10 mouse cellular contexts compared by ENCODE assay signal in genomic region chr7:27249146-27249545, GRCm38 (mm10). TPM values are rescaled to one million over a fixed set of nuclear protein-coding genes. Genes with fewer than 3 reads are reported as not detected.
DNase-seq lines count a peak whose midpoint lies in the region; ATAC-seq and TF ChIP-seq lines count a peak whose summit lies in the region.
"Had no signal": no experiment of that assay in that cellular context is flagged by ENCODE, and none has a peak within 500 bp of the region (broad histone marks: within the 10 kb centered on the region; RNA-seq: fewer than 3 reads in every experiment).

No protein-coding gene starts in this region.

- H3K27ac ChIP-seq in kidney, embryonic 14.5 days (ENCODE audit: low read depth, low read length), result no peak overlapping the region
- H3K27ac ChIP-seq in MEL (ENCODE audit: control insufficient read depth, low read depth, low read length), result no peak overlapping the region
- no peak overlapping the region for H3K27ac ChIP-seq in liver, embryonic 14.5 days
- H3K27ac ChIP-seq: forebrain, embryonic 10.5 days; intestine, embryonic 15.5 days had no signal

- H3K9me3 ChIP-seq in kidney, embryonic 14.5 days (ENCODE audit: control insufficient read depth, low read length), result no peaks in the 10 kb centered on the region
- no peaks in the 10 kb centered on the region for H3K9me3 ChIP-seq in MEL (replicated peaks; ENCODE audit: insufficient read depth, low read length)
- H3K9me3 ChIP-seq in liver, embryonic 14.5 days (ENCODE audit: control insufficient read depth, low read length), result no peaks in the 10 kb centered on the region
- H3K9me3 ChIP-seq: forebrain, embryonic 10.5 days; intestine, embryonic 15.5 days had no signal

- ATAC-seq in CD4-positive, CD25-positive, alpha-beta regulatory T cell, adult 4 months, result no peak
- no peak for ATAC-seq in kidney, embryonic 14.5 days (ENCODE audit: low FRiP score, low TSS enrichment)
- ATAC-seq in liver, embryonic 14.5 days (ENCODE audit: insufficient read depth), result no peak
- ATAC-seq in frontal cortex, adult (ENCODE audit: low TSS enrichment), result no peak
- ATAC-seq: intestine, embryonic 15.5 days had no signal

- TF ChIP-seq RAD21 in MEL (IDR thresholded peaks at IDR 0.05; ENCODE audit: low read depth, low read length), result peak; percentile 38

- peaks cover 17% of the 10 kb centered on the region for H3K36me3 ChIP-seq in kidney, embryonic 14.5 days (ENCODE audit: control insufficient read depth, insufficient read depth, low read length)
- H3K36me3 ChIP-seq in MEL (ENCODE audit: control insufficient read depth in 1 of 2, insufficient read depth in 2 of 2, low read length in 2 of 2), result peaks cover 0 to 9% of the 10 kb centered on the region in 2 experiments; a peak in 2 of 4 replicates
- H3K36me3 ChIP-seq in liver, embryonic 14.5 days (replicated peaks; ENCODE audit: control insufficient read depth, insufficient read depth, low read depth), result no peaks in the 10 kb centered on the region

- H3K4me3 ChIP-seq in kidney, embryonic 14.5 days (ENCODE audit: low read length), result no peak overlapping the region
- no peak overlapping the region for H3K4me3 ChIP-seq in MEL (ENCODE audit: control insufficient read depth in 1 of 2, insufficient read depth in 1 of 2, low read depth in 2 of 2, low read length in 2 of 2)
- no peak overlapping the region for H3K4me3 ChIP-seq in liver, embryonic 14.5 days (ENCODE audit: insufficient read depth in 1 of 2, low read depth in 2 of 2, low read length in 2 of 2)
- H3K4me3 ChIP-seq: forebrain, embryonic 10.5 days; intestine, embryonic 15.5 days had no signal

- no peaks in the 10 kb centered on the region for H3K79me2 ChIP-seq in MEL (ENCODE audit: control insufficient read depth, insufficient read depth, low read length, poor library complexity)

- H3K27me3 ChIP-seq in kidney, embryonic 14.5 days (ENCODE audit: control insufficient read depth, insufficient read depth, low read length), result no peaks in the 10 kb centered on the region
- H3K27me3 ChIP-seq in MEL (ENCODE audit: control insufficient read depth in 1 of 2, insufficient read depth in 2 of 2, low read length in 2 of 2), result no peaks in the 10 kb centered on the region
- H3K27me3 ChIP-seq in liver, embryonic 14.5 days (ENCODE audit: control insufficient read depth, insufficient read depth, low read length), result no peaks in the 10 kb centered on the region
- H3K27me3 ChIP-seq: intestine, embryonic 15.5 days had no signal

- H3K4me2 ChIP-seq in kidney, embryonic 14.5 days (replicated peaks; ENCODE audit: low read depth, low read length), result no peak overlapping the region
- H3K4me2 ChIP-seq in liver, embryonic 14.5 days (ENCODE audit: low read depth), result no peak overlapping the region
- H3K4me2 ChIP-seq: intestine, embryonic 15.5 days had no signal

- intact Hi-C loops in heart, postnatal 10 days (cut with DNase I), result no loop called here

- H3K9ac ChIP-seq in kidney, embryonic 14.5 days (ENCODE audit: low read depth, low read length), result no peak overlapping the region
- no peak overlapping the region for H3K9ac ChIP-seq in MEL (ENCODE audit: control insufficient read depth, low read depth, low read length, poor library complexity, severe bottlenecking)
- no peak overlapping the region for H3K9ac ChIP-seq in liver, embryonic 14.5 days (replicated peaks)
- H3K9ac ChIP-seq: intestine, embryonic 15.5 days had no signal

- no peak for TF ChIP-seq EP300 in MEL (IDR thresholded peaks at IDR 0.05; ENCODE audit: low read depth in 1 of 2, low read length in 2 of 2)
- TF ChIP-seq EP300 in liver, embryonic 14.5 days (IDR thresholded peaks at IDR 0.05; ENCODE audit: low read depth), result no peak

- no peak for TF ChIP-seq POLR2A in MEL (IDR thresholded peaks at IDR 0.05; ENCODE audit: control insufficient read depth in 1 of 2, insufficient read depth in 1 of 2, low read depth in 1 of 2, low read length in 2 of 2, poor library complexity in 1 of 2)

- no peaks in the 10 kb centered on the region for H3K4me1 ChIP-seq in kidney, embryonic 14.5 days (ENCODE audit: control insufficient read depth, insufficient read depth, low read length)
- peaks cover 2 to 11% of the 10 kb centered on the region in 2 experiments for H3K4me1 ChIP-seq in MEL (ENCODE audit: control insufficient read depth in 1 of 2, insufficient read depth in 2 of 2, low read length in 2 of 2)
- H3K4me1 ChIP-seq in liver, embryonic 14.5 days (replicated peaks; ENCODE audit: control insufficient read depth in 2 of 2, insufficient read depth in 2 of 2, low read length in 1 of 2), result peaks cover 2 to 3% of the 10 kb centered on the region in 2 experiments; a peak in 2 of 4 replicates
- H3K4me1 ChIP-seq: forebrain, embryonic 10.5 days; intestine, embryonic 15.5 days had no signal

- 98% methylated on average over 2 of the region's 2 CpGs for WGBS in kidney, embryonic 14.5 days
- WGBS in liver, embryonic 14.5 days (ENCODE audit: insufficient replicate concordance), result 70% methylated on average over 2 of the region's 2 CpGs

- TF ChIP-seq CTCF in MEL (IDR thresholded peaks at IDR 0.05 in 2 of 3, conservative IDR thresholded peaks at IDR 0.05 in 1 of 3; ENCODE audit: control insufficient read depth in 1 of 3, insufficient read depth in 1 of 3, low read depth in 2 of 3, low read length in 3 of 3, poor library complexity in 1 of 3, severe bottlenecking in 1 of 3), result peak; percentile 38 to 60 (median 42)
- peak; percentile 68 for TF ChIP-seq CTCF in liver, embryonic 14.5 days (IDR thresholded peaks at IDR 0.05; ENCODE audit: low read depth)

- DNase-seq in CD4-positive, CD25-positive, alpha-beta regulatory T cell, adult 2 months (ENCODE audit: low read depth, low spot score), result peak; percentile 54
- peak; percentile 33 for DNase-seq in kidney, postnatal 14 days
- DNase-seq in MEL (ENCODE audit: low read depth, low spot score), result peak; percentile 73
- no peak for DNase-seq in liver, embryonic 14.5 days (ENCODE audit: low read depth in 3 of 3, low spot score in 3 of 3)
- DNase-seq in heart, postnatal 10 days, result no peak

TF ChIP-seq in MEL, 35 proteins besides CTCF, POLR2A, EP300 and RAD21:
- TF ChIP-seq ZC3H11A (IDR thresholded peaks at IDR 0.05; ENCODE audit: low read depth, low read length) (peak; percentile 23; the same call in 1 of the 2 replicates), POLR2AphosphoS2 (IDR thresholded peaks at IDR 0.05; ENCODE audit: low read length) (no peak), SMC3 (IDR thresholded peaks at IDR 0.05; ENCODE audit: low read depth, low read length) (peak; percentile 58)
TF ChIP-seq in MEL: peak in this region for 2.

RNA-seq across cellular contexts. Expression of gene Numbl, which starts 9.1 kb away (rescaled TPM):
- under 1 TPM; 0.11 to 0.25 TPM for polyA plus RNA-seq in CD4-positive, CD25-positive, alpha-beta regulatory T cell, adult 4 months (2017; shearing (Covaris generic))
- polyA plus RNA-seq in kidney, embryonic 14.5 days (2014; fragmentation: Nextera tagmentation; extraction: Ambion mirVana), result 9.1 and 10.8 TPM in 2 replicates
- total RNA-seq in MEL (2012; rRNA removed), result 2.2 and 3.6 TPM in 2 replicates
- 10 to 100 TPM in 1 of 2 experiments, not detected in 1; 10.6 TPM for polyA plus RNA-seq in MEL (2012; ENCODE audit: insufficient read depth in 1 of 2, insufficient read length in 2 of 2, low read depth in 1 of 2, low replicate concordance in 2 of 2, missing spikeins in 1 of 2)
- polyA plus RNA-seq in liver, embryonic 14.5 days (2012; rRNA removed), result 1.9 and 2.1 TPM in 2 replicates
- 0.72 and 0.83 TPM in 2 replicates for polyA plus RNA-seq in liver, embryonic 14.5 days (2014; fragmentation: Nextera tagmentation; extraction: Ambion mirVana)
- total RNA-seq in heart, postnatal 10 days (2021), result 10 to 100 TPM; 10.7 to 13.8 TPM

RNA-seq across cellular contexts. Expression of gene Coq8b, which starts 16.3 kb away (rescaled TPM):
- 10 to 100 TPM in 1 of 2 experiments, 1 to 10 TPM in 1; 8.7 to 10.8 TPM for polyA plus RNA-seq in CD4-positive, CD25-positive, alpha-beta regulatory T cell, adult 4 months (2017; shearing (Covaris generic))
- 15.9 and 17.1 TPM in 2 replicates for polyA plus RNA-seq in kidney, embryonic 14.5 days (2014; fragmentation: Nextera tagmentation; extraction: Ambion mirVana)
- 12.5 and 13.8 TPM in 2 replicates for total RNA-seq in MEL (2012; rRNA removed)
- 10 to 100 TPM in 1 of 2 experiments, not detected in 1; 22.7 TPM for polyA plus RNA-seq in MEL (2012; ENCODE audit: insufficient read depth in 1 of 2, insufficient read length in 2 of 2, low read depth in 1 of 2, low replicate concordance in 2 of 2, missing spikeins in 1 of 2)
- 9.3 and 12.4 TPM in 2 replicates for polyA plus RNA-seq in liver, embryonic 14.5 days (2012; rRNA removed)
- polyA plus RNA-seq in liver, embryonic 14.5 days (2014; fragmentation: Nextera tagmentation; extraction: Ambion mirVana), result 17.7 and 19.8 TPM in 2 replicates
- total RNA-seq in heart, postnatal 10 days (2021), result 10 to 100 TPM; 12.8 TPM

RNA-seq across cellular contexts. Expression of gene Itpkc, which starts 20.7 kb away (rescaled TPM):
- 1 to 10 TPM; 1.9 to 2.5 TPM for polyA plus RNA-seq in CD4-positive, CD25-positive, alpha-beta regulatory T cell, adult 4 months (2017; shearing (Covaris generic))
- polyA plus RNA-seq in kidney, embryonic 14.5 days (2014; fragmentation: Nextera tagmentation; extraction: Ambion mirVana), result 4.2 and 5.2 TPM in 2 replicates
- total RNA-seq in MEL (2012; rRNA removed), result 5.1 and 6.8 TPM in 2 replicates
- polyA plus RNA-seq in MEL (2012; ENCODE audit: insufficient read depth in 1 of 2, insufficient read length in 2 of 2, low read depth in 1 of 2, low replicate concordance in 2 of 2, missing spikeins in 1 of 2), result 1 to 10 TPM in 1 of 2 experiments, not detected in 1; 6.3 TPM
- 2.0 and 2.3 TPM in 2 replicates for polyA plus RNA-seq in liver, embryonic 14.5 days (2012; rRNA removed)
- polyA plus RNA-seq in liver, embryonic 14.5 days (2014; fragmentation: Nextera tagmentation; extraction: Ambion mirVana), result 1.3 and 1.5 TPM in 2 replicates
- 1 to 10 TPM; 4.2 to 4.5 TPM for total RNA-seq in heart, postnatal 10 days (2021)

RNA-seq across cellular contexts. Expression of gene Snrpa, which starts 53.1 kb away (rescaled TPM):
- polyA plus RNA-seq in CD4-positive, CD25-positive, alpha-beta regulatory T cell, adult 4 months (2017; shearing (Covaris generic)), result 10 to 100 TPM; 60.9 to 76.3 TPM
- 322 and 327 TPM in 2 replicates for polyA plus RNA-seq in kidney, embryonic 14.5 days (2014; fragmentation: Nextera tagmentation; extraction: Ambion mirVana)
- total RNA-seq in MEL (2012; rRNA removed), result 128 and 139 TPM in 2 replicates
- 100 to 1,000 TPM in 1 of 2 experiments, not detected in 1; 310 TPM for polyA plus RNA-seq in MEL (2012; ENCODE audit: insufficient read depth in 1 of 2, insufficient read length in 2 of 2, low read depth in 1 of 2, low replicate concordance in 2 of 2, missing spikeins in 1 of 2)
- 77.6 and 93.3 TPM in 2 replicates for polyA plus RNA-seq in liver, embryonic 14.5 days (2012; rRNA removed)
- polyA plus RNA-seq in liver, embryonic 14.5 days (2014; fragmentation: Nextera tagmentation; extraction: Ambion mirVana), result 82.6 and 90.6 TPM in 2 replicates
- total RNA-seq in heart, postnatal 10 days (2021), result 10 to 100 TPM; 46.9 to 52.7 TPM

RNA-seq across cellular contexts. Expression of gene BC024978, which starts 53.6 kb away (rescaled TPM):
- 1 to 10 TPM; 3.8 to 6.0 TPM for polyA plus RNA-seq in CD4-positive, CD25-positive, alpha-beta regulatory T cell, adult 4 months (2017; shearing (Covaris generic))
- 2.9 and 4.5 TPM in 2 replicates for polyA plus RNA-seq in kidney, embryonic 14.5 days (2014; fragmentation: Nextera tagmentation; extraction: Ambion mirVana)
- 1.6 and 2.1 TPM in 2 replicates for total RNA-seq in MEL (2012; rRNA removed)
- 1 to 10 TPM in 1 of 2 experiments, not detected in 1; 7.1 TPM for polyA plus RNA-seq in MEL (2012; ENCODE audit: insufficient read depth in 1 of 2, insufficient read length in 2 of 2, low read depth in 1 of 2, low replicate concordance in 2 of 2, missing spikeins in 1 of 2)
- 1.9 and 2.4 TPM in 2 replicates for polyA plus RNA-seq in liver, embryonic 14.5 days (2012; rRNA removed)
- polyA plus RNA-seq in liver, embryonic 14.5 days (2014; fragmentation: Nextera tagmentation; extraction: Ambion mirVana), result 0.56 and 0.59 TPM in 2 replicates
- 10 to 100 TPM; 13.6 to 14.1 TPM for total RNA-seq in heart, postnatal 10 days (2021)

Comparison
In these comparisons a context has a peak if more than half of its experiments do, and no peak if none do; other contexts are left out.
1. DNase-seq: peak in CD4-positive, CD25-positive, alpha-beta regulatory T cell, adult 2 months (single experiment), kidney, postnatal 14 days (single experiment) and MEL (single experiment); none in liver, embryonic 14.5 days (0 of 3) and heart, postnatal 10 days (0 of 2).